Mouse (Mus musculus) thymus, postnatal 36 days (tissue): ENCODE results near the gene Mtnr1b.

ENCODE experiments used
- DNase-seq, 2 experiments: peaks; one replicate each; pipeline ENCODE4 v3.0.0; 2022; ENCODE audit warnings: mixed read lengths in 2 of 2

Gene Mtnr1b

DNA sequence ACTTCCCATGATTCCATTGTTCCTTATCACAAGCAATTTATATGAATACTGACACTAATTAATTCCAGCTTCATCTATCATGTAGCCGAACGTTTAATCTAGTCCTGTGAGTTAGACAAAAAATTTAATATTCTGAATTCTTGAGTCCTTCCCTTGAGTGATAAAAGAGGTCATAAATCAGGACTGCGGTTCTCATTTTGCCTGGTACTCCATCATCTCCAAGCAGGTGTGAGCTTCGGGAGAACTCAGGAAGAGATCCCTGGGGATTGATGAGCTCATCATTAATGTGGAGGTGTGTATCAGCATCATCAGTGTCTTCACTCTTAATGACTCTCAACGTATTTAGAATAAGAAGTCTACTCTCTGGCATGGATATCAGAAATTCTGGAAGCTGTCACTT lies 74.0 kb downstream of the Mtnr1b start:
- DNase-seq: no peak

DNA sequence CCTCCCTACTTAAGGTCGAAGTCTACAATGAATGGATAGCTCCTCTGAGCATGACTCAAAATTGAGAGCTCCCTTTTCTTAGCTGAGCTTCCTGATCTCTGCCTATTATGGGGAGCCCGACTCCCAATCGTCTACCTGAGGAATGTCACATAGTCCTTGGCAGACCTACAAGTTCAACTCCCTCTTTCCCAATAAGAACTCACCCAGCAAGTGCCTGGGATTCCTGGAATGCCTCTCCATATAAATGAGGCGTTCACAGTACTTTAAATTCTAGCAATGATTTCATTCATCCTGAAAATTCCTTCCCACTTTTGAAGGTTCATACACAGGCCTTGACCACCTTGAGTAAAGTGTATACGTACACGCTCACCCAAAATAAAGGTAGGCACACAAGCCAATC lies 79.9 kb downstream of the Mtnr1b start:
- no peak for DNase-seq

DNA sequence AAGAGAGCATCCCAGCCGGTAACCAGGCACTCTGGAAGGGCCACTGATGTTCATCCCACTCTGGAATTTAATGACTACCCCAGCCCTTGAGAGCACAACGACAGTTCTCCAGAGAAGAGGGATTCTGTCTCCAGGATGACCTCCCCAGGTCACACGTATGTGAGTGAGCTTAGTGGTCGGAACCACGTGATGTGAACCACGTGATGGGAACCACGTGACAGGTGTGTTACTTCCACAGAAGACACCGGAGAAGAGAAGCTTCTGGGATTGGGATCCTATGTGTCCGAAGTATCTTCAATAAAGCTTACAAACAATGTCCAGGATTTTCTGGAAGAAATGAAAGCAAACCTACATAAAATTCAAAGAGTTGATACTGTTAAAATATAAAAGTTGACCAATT lies 82.3 kb downstream of the Mtnr1b start:
- no peak for DNase-seq

DNA sequence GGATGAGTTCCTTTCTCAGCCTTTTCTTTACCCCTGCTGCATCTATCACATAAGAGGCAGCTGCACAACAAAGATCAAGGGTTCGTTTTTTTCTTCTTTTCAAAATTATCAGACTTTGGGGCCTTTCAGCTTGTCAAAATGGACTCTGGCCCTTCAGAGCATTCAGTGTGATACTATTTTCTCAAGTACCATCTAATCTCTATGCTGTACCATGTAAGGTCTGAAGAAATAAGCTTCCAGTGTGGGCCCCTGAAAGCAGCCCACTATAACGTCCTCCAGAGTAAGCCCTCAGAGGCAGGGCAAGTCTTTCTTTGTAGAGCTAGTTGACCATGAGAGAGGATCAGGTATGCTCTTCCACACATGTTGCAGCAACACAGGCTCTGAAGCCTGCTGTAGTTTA lies 87.7 kb downstream of the Mtnr1b start:
- no peak for DNase-seq

DNA sequence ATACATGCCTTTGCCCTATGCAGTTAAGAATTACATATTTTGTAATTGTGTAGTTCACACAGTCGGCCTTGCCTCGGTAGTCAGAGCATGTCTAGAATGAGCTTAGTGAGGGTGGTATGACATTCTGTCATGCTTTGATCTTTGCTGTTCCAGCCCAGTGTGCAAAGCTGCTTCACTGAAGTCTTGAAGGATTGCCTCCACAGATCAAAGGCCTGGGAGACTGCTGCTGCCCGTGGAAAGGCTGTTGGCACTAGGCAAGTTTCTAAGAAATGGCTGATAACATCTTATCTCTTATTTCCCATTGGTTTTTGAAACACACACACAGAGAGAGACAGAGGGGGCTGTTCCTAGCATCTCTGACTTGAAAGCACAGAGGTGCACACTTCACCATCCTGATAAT lies 88.2 kb downstream of the Mtnr1b start:
- DNase-seq: peak in 1 of 2 experiments; percentile 5

DNA sequence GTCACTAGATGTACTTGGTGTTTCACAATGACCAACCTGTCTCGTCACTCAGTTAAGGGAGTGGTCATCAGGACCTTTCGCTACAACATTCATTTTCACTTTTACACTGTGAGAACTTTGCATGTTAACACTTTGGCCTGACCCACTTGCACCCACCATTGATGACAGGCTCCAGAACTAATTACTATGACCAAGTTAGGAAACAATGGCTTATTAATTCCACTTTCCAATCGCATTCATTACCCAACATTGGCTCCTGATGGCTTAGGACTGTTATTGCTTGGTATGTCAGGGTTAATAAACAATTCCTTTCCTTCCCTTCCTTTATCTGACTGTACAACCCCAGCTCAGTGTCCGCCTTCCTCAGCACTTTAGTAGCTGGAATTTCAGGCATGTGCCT lies 92.4 kb downstream of the Mtnr1b start:
- no peak for DNase-seq

DNA sequence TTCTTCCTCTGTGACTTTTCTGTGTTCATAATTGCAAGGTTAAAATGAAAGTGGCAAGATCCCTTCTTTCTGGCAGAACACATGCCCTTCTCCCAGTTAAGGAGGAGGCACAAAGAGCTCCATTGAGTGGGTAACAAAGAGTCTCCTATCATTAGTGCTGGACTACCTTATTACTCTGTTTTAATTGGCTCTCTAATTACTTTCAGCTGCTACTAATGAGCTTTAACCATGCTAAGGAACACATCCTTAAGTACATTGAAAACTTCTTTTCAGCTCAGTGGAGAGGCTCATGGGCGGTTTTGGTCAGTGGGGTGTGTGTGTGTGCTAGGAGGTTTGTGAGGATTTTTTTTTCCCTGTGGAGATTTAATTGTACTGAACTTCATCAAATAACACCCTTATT lies 99.4 kb downstream of the Mtnr1b start:
- no peak for DNase-seq
